Mouse (Mus musculus) thymus, adult 2 months (tissue): ENCODE data around the gene Gm11937.

Experiments used
- CTCF ChIP-seq: fragments of 200-500 bp; IDR thresholded peaks from 2 replicates; pipeline ENCODE4 v1.5.1; 2012; ENCODE audit warnings: mild to moderate bottlenecking, control low read depth, low read length, moderate library complexity, borderline replicate concordance; ENCODE audit not compliant: control insufficient read depth, poor library complexity, insufficient read depth; ENCODE audit errors: extremely low read depth
- POLR2A ChIP-seq: fragments of 200-500 bp; IDR thresholded peaks from 2 replicates; pipeline ENCODE4 v1.6.1; 2012; ENCODE audit warnings: mild to moderate bottlenecking, low read length, control low read depth, moderate library complexity; ENCODE audit not compliant: control insufficient read depth, poor library complexity, insufficient read depth; ENCODE audit errors: extremely low read depth

- no peak for TF ChIP-seq POLR2A
- TF ChIP-seq CTCF: no peak
These were observed 10.3 kb upstream of the Gm11937 start, which contains the start of gene Gm11562 for GRCm38 (mm10) chr11:99620335-99620734.
